Mouse (Mus musculus) urinary bladder, adult 18-20 months (tissue): ENCODE measurements at regions not wholly inside any gene's neighbourhood (a gene's known extent, or its start where the extent isn't known, plus 50 kb on each side); places are given as distances from the start of the nearest gene placed in this dataset.

Experiments used
- DNase-seq, 2 experiments: peaks; one replicate each; pipeline ENCODE4 v3.0.0; 2022; ENCODE audit warnings: low spot score in 2 of 2, mixed read lengths in 2 of 2

DNA sequence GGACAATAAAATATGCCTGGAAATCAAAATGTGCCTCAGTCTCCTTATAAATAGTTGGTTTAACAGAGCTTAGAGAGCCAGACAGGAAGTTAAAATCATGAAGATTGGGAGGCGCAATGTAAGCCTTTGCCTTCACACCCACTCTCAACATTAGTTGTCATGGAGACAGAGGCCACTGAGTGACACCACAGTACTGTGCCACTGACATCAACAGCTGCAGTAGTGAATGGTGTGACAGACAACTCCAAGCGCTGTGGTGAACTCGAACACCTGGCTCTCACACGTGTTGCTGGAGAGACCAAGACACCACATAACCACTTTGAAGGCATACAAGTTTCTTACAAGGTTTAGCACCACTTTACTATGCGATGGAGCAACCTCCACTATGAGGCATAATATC, 172.4 kb downstream of the Ice1 start:
- DNase-seq: no peak

DNA sequence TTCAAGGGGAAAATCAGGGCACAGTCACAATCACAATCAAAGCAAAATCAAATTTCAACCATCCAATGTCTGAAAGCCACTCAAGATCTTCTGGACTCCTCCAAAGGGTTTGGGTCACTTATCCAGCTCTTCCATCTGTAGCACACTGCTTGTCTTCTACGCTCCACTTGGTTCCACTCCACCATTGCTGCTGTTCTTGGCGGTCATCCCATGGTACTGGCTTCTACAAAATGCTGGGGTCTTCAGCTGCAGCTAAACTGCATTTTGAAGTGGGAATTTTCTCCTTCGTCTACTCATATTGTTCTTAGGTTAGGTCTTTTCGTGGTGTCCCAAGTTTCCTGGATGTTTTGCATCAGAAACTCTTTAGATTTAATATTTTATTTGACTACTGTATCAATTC, 162.7 kb downstream of the Ice1 start:
- DNase-seq: no peak

DNA sequence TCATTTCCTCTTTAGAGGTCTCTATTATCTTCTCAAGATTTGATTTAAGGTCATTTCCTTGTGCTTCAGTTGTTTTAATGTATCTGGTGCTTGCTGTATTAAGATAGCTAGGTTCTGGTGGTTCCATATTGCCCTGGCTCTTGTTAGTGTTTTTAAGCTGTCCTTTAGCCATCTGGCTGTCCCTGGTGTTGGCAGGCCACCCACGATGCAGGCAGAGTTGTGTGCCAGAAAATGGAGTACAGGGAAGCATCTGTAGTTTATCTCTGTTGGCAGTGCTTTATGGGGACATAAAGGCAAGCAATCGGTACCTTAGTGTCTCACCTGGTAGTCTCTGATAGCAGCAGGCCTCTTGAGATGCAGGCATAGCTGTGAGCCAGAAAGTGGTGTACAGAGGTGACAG, 162.1 kb downstream of the Ice1 start:
- DNase-seq: no peak

DNA sequence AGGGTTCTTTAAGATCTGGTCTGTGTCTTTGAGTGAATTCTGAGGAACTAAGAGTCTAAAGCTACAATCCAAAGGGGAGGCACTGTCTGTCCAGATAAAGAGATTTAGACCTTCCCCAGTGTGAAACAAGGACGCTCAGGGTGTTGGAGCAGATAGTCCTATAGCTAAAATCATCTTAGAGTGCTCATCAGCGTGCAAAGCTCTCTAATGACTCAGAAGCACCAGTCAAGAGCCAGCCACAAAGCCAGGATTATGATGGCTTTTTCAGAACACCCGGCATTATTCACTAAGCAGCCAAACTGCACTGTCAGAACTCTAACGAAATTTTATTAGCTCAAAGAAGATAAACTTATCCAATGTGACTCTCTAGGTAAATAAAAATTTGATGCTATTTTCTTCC, 138.1 kb downstream of the Ice1 start:
- DNase-seq: no peak
